Mouse (Mus musculus) MEL (cell line): ENCODE data around the gene Copz2.

Experiments used
- CTCF ChIP-seq, 3 experiments: IDR thresholded peaks in 2 of 3; conservative IDR thresholded peaks in 1 of 3; 2 replicates each; pipeline ENCODE4 v1.5.1; 2011 to 2012; ENCODE audit warnings: low read length in 3 of 3, low read depth in 2 of 3, mild to moderate bottlenecking in 2 of 3, improper control_type of control experiment in 1 of 3, inconsistent platforms in 1 of 3, mixed read lengths in 1 of 3, moderate library complexity in 1 of 3; ENCODE audit not compliant: control insufficient read depth in 1 of 3, insufficient read depth in 1 of 3, poor library complexity in 1 of 3, severe bottlenecking in 1 of 3
- ELF1 ChIP-seq: IDR thresholded peaks from 2 replicates; pipeline ENCODE4 v1.6.1; 2014; ENCODE audit warnings: low read depth, mild to moderate bottlenecking, inconsistent platforms, low read length, improper control_type of control experiment, moderate library complexity
- EP300 ChIP-seq, 2 experiments: IDR thresholded peaks; 2 replicates each; pipeline ENCODE4 v1.6.1; 2011; ENCODE audit warnings: improper control_type of control experiment in 2 of 2, low read length in 2 of 2, low read depth in 1 of 2, mild to moderate bottlenecking in 1 of 2
- ZNF384 ChIP-seq: IDR thresholded peaks from 2 replicates; pipeline ENCODE4 v1.6.1; 2012; ENCODE audit warnings: low read depth, mild to moderate bottlenecking, inconsistent platforms, low read length, improper control_type of control experiment

- TF ChIP-seq EP300 (IDR thresholded peaks at IDR 0.05; ENCODE audit: low read depth in 1 of 2, low read length in 2 of 2) (no peak), ZNF384 (no peak), CTCF (IDR thresholded peaks at IDR 0.05 in 2 of 3, conservative IDR thresholded peaks at IDR 0.05 in 1 of 3; ENCODE audit: control insufficient read depth in 1 of 3, insufficient read depth in 1 of 3, low read depth in 2 of 3, low read length in 3 of 3, poor library complexity in 1 of 3, severe bottlenecking in 1 of 3) (no peak), ELF1 (no peak)
These were observed 26.8 kb downstream of the Copz2 start for GRCm38 (mm10) chr11:96876300-96877040.
